Mouse (Mus musculus): ENCODE data around the gene Leap2.

Gene Leap2

DNA sequence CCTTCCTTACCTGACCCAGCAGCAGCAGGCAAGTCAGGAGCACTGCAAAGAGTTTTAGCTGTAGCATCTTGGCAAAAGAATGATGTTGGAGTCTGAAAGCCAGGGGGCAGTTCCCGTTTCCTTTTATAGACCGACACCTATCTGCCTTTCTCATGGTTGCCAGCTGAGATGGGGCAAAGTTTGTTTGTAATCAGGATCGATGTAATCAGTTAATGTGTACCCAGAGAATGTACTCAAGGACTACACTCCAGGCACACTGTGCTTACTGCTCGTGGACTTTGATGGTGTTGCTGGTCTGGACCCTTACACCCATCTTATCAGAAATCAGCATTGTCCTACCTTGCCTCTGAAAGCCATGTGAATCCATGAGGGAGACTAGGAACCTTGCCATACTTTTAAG lies at the start of gene Leap2:
TSS of gene Leap2 (minus strand) at position 135 of the 400 bp plus-strand sequence.
- DNase-seq, result peak; percentile 13

DNA sequence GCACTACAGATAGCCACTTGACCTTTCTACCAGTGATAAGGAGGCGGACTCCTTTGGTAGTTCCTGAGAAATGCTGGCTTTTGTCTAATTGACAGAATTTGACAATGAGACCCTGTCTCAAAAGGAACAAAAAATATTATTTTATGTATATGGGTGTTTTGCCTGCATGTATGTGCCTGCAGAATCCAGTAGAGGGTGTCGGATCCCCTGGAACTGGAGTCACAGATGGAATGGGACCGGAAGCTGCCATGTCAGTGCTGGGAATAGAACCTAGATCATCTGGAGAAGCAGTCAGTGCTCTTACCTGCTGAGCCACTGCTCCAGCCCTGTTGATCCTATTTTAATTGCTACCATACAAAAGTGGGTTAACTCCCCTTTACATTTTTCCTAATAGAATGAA lies 49.7 kb upstream of the Leap2 start:
- DNase-seq, result no peak

DNA sequence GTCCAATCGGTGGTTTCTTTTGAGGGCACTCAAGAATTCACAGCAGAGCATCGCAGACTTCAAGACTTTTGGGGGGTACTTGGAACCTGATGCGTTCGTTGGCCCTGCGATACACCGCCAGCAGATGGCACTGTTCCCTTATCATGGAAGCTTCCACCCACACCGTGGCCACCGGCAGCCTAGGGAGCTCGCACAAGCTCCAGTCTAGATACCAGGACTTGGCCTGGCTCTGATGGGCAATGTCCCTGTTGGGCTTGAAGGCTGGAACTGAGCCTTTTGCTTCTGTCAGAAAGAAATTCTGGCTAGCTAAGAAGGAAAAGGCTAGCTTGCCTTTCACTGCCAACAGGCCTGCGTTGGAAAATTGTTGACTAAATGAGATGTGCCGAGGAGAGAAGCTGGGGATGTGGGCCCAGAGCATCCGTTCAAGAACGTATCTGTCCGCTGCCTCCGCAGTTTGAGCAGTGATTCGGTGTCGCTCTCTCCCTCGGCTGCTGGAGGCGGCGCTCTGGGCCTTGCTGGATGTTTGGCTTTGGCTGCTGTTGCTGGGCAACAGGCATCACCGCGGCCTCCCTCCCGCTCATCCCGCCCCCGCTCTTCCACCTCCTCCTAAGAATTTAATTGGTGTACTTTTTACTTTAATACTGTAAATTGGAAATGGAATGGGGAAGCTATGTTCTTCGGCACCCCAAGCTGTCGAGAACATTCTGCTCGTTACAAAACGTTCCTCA lies 47.2 kb upstream of the Leap2 start, which contains the start of gene Gm9837:
TSS of gene Gm9837 (minus strand) at position 512 of the 728 bp plus-strand sequence.
- peak; percentile 91 for DNase-seq

DNA sequence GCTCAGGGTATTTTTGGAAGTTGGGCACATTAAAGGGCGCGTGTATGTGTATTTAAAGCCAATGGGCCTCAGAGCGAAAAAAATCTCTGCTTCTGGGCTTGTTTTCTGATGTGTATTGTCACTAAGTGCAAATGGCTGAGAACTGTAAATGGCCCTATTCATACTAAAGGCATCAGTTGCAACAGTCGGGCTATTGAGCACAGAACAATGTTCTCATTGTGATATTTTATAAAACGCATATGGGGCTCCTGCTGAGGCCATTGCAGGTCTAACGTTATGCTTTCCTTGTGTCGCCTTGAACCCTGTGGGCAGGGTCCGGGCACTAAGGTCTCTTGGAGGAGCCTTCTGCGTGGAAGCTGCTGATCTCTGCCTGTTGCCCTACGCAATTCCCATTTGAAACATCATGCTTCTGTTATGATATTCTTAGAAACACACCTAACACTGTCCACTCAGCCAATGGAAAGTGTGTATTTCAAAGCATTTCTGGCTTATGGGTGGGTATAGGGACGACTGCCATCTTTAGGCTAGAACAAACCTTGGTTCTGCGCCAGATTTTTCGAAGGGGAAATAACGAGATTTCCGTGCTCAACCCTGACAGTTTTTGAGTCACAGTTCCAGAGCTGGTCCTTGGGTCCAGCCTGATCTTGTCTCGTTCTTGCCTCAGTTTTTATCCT lies 46.5 kb upstream of the Leap2 start:
- DNase-seq, result no peak

DNA sequence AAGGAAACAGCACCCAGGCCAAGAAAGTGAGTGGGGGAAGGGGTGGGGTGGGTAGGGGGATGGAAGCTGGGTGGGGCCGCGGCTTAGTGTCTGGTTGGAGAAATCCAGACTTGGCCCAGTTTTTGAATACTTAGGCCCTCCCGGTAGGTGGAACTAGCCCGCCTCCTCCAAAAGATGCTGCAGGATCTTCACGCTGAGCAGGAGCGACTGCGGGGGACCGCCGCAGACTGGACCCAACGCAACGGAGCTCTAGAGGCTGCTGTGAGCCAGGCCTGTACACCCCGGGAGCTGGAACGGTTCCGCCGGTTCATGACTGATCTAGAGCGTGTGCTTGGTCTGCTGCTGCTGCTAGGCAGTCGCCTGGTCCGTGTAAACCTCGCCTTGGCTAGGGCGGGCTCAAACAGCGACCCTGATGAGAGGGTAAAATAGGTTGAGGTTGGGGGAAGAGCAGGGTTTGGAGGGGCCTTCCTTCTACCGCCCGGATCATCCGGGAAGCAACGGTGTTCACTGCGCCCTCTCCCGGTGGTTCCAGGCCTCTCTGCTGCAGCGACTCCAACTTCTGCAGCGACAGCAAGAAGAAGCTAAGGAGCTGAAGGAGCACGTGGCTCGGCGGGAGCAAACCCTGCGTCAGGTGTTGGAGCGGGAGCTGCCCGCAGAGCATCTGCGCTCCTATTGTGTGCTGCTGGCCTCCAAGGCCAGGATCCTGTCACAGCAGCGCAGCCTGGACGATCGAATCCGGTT lies 43.4 kb upstream of the Leap2 start:
- DNase-seq, result peak; percentile 81

DNA sequence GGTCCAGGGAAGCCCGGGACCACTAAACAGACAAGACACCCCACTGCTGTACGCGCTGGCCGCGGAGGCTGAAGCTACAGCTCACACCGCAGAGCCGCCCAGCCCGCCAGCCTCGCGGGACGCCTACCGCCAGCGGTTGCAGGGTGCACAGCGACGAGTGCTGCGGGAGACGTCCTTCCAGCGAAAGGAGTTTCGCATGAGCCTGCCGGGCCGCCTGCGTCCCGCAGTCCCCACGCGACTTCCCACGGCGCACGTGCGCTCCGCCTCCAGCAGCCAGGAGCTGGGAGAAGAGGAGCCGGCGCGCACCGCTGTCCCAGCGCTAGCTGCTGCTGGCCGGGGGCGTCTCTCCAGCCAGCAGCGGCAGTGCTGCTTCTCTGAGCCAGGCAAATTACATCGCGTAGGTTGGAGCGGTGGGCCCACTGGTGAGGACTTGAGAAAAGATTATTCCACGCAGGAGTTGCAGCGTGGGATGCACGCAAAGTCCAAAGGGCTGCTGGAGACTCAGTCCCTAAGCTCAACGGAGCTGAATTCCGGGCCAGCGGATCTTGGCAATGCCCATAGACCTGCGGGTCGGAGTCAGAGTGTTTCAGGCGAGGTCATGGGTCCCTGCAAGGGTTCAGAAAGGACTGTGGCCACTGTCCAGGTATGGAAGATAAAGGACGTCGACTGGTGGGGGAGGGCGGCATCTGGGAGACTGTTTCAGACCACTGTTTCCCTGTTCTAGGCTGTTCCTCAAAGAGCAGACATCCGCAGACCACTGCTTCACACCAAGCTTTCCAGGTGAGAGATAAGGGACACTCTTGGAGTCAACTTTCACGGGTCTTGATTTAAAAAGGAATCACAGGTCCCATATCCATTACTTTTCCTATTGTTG lies 40.8 kb upstream of the Leap2 start:
- DNase-seq, result no peak

DNA sequence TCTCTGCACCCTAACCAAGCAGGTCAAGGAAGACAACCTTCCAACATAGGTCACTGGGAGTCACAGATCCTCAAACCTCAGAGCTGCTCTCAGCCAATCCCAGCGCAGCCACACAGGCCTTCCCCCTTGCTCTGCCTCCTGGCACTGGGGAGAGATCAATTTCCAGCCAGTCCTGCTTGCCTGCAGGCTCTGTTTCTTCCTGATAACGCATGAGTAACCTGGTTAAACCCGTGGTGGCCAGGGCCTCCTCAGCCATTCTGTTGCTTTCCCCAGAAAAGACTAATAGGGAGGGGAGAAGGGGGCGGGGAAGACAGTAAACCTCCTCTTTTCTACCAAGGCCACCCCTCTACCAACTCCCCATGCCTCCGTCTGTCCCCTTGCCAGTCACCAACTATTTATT lies 38.8 kb upstream of the Leap2 start:
- no peak for DNase-seq

DNA sequence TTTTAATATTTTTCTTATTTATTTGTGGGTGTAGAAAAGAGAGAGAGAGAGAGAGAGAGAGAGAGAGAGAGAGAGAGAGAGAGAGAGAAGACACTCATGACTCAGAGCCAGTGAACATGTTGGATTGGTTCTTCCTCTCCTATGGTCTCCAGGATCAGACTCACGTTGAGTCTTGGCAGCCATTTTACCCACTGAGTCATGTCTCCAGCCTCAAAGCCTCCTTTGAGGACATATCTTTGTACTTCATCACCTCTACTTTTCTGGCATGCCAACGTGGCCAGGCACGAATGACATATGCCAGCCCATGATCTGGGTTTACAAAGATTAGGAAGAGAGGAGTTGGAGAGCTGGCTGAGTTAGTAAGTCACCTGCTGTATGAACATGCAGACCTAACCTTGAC lies 37.2 kb upstream of the Leap2 start:
- no peak for DNase-seq

DNA sequence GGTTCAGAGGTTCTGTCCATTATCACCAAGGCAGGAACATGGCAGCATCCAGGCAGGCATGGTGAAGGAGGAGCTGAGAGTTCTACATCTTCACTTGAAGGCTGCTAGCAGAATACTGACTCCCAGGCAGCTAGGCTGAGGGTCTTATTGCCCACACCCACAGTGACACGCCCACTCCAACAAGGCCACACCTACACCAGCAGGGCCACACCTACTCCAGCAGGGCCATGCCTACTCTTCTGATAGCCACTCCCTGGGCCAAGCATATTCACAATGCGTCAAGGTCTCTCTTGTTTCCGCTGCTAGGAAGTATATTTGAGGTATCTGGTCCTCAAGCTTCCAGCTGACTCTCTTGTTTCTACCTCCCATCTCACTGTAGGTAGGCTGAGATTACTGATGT lies 36.0 kb upstream of the Leap2 start:
- no peak for DNase-seq

DNA sequence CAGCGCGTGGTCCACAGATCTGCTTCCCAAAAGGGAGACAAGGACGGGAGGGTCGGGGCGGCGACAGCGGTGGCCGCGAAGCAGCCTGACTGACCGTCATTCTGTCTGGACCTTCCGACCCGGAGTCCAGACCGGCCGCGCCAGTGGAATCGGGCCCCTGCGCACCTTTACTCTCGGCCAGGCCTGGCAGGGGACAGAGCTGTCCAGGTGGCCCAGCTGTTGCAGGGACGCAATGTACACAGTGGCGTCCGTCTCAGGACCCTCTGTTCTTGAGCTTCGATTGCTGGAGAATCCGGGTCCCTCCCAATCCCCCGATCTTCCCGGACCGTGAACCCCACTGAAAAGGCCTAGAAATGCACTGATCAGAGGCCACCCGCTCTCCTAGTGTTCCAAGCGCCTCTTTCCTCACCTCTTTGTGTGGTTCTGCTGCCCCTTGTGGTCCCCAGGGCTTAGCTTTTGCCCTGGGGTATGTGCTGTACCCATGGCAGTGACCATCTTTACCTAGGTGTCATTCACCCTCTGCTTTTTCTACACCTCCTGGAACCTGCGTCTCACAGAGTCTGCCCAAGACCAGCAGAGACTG lies 34.5 kb upstream of the Leap2 start:
- DNase-seq, result no peak

DNA sequence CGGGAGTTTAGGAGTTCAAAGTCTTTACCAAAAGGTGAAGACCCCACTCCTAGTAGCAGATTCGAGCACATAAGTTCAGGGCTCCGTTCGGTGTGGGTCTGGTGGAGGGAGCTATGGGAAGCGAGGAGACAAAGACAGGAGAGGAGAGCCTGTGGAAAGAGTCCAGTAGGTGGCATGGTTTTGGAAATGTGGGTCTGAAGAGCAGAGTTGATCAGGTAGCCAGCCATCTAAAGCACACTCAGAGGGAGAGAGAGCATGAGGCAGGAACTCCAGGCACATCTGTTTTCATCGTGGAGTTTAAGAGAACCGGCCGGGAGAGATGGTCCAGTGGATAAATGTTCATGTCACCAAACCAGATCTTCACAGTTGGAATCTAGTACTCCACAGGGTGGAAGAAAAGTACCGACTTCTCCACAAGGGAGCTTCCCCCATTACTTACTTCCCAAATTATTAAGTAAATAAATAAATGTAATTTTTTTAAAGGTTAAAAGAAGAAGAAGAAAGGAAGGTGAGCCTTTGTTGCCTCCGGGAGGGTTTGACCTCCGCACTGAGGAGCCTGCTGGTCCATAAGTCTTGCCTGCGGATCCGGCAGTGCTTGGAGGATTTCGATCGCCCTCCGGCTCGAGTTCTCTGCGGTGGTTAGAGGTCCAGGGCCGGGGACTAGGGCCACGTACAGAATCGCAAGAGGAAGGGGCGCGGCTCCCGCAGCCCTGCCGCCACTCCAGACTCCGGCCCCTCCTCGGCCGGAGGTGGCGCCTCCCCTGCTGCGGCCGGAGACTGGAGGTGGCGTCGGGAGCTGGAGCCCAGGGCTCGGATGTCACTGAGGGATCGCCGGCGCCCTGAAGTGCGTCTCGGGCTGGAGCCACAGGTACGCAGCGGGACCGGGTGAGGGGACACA lies 33.8 kb upstream of the Leap2 start, which contains the start of the genes Gm10447 and Shroom1:
TSS of gene Gm10447 (minus strand) at position 637 of the 898 bp plus-strand sequence.
TSS of gene Shroom1 (plus strand) at position 732 of the 898 bp plus-strand sequence.
- peak; percentile 73 for DNase-seq

DNA sequence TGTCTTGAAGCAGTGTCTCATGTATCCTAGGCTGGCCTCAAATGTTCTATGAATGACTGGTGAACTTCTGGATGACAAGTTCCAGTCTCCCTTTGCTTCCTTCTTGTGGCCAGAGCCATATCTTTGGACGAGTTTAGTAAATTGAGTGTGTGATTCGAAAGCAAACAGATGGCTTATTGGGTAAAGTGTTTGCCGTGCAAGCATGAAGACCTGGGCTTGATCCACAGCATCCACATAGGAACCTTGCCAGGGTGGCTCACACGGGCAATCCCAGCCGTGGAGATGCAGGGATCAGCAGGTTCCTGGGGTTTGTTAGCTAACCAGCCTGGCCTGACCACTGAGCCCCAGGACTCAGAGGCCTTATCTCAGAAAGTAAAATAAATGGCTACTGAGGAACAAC lies 30.1 kb upstream of the Leap2 start:
- no peak for DNase-seq

DNA sequence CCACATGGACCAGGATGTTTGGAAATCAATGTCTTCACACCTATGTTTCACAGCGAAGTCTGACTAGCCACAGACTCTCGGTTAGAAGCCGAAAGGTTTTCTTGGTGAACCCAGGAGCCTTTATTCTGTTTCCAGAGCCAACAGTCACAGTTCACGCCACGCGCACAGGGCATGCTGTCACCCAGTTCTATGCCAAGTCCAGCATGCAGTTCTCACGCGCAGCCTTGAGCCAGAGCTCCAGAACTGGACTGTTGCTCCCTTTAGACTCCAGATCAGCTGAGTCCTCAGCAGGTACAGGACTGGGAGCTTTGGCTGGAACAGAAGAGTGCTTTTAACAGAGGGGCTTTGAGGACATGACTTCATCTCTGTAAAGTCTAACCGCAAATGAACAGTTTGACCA lies 29.4 kb upstream of the Leap2 start:
- no peak for DNase-seq

DNA sequence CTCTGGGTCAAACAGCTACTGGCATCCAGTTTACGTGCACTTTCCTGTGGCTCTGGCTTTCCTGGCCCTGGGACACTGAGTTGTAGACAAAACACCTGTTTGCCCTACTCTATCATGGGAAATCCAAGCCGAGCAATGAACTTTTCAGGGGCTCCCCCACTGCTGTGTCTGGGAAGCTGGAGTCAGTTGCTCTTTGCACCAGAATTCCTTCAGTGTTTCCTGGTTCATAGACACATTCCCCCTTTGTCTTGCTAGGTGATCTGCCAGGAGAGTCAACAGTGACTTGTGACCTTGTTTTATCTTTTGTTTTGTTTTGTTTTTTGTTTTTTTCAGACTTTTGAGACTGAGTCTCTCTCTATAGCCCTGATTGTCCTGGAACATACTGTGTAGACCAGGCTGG lies 28.4 kb upstream of the Leap2 start:
- no peak for DNase-seq

DNA sequence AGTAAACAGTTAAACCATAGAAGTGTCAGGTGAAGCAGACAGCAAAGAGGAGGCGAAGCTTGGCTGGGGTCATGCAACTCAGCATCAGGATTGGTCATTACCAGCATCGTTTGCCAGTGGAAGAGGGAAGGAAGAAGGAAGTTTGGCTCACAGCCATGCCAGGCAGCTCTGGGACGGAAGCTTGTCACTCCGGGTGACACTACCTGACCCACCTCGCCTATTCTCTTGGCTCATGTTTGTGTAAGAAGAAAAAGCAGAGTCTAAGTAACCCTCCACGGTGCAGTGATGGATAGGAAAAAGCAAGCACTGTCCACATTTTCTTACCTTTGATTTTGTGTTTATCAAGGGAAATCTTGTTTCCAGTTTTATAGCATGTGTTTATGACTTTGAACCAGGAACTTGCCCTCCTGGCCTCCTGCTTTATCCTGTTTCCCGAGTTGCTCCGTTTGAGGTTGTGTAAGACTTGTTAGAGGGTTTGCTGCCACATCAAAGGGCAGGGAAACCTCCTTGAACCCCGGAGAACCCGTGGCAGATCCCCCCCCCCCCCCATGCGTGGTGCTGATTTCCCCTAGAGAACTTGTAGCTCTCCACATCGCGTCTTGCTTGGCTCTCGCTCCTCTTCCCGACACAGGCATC lies 27.2 kb upstream of the Leap2 start:
- no peak for DNase-seq

DNA sequence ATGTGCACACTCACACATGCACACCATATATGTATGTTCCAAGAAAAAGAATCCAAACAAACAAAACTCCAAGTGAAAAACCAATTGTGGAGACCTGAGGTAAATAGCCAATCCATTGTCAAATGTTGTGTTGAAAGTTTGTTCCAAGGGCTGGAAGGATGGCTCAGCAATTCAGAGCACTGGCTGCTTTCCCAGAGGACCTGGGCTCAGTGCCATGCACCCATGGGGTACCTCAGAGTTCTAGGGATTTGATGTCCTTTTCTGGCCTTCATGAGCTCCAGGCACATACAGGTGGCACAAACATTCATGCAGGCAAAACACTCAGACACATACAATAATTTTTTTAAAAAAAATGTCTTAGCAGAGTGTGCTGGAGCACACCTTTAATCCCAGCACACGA lies 25.6 kb upstream of the Leap2 start:
- DNase-seq, result peak; percentile 77

DNA sequence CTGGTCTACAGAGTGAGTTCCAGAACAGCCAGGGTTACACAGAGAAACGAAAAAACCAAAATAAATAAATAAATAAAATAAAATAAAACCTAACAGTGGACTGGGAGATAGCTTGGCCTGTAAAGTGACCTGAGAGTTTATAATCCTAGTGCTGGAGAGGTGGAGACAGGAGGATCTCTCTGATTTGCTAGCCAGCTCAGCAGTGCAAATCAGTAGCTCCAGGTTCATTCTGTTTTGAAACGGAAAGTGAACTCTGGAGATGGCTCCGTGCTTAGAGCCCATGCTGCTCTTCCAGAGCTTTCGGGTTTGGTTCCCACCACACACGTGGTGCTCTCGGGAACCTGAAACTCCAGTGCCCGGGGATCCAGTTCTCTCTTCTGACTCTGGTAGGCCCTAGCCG lies 25.0 kb upstream of the Leap2 start:
- DNase-seq, result no peak

DNA sequence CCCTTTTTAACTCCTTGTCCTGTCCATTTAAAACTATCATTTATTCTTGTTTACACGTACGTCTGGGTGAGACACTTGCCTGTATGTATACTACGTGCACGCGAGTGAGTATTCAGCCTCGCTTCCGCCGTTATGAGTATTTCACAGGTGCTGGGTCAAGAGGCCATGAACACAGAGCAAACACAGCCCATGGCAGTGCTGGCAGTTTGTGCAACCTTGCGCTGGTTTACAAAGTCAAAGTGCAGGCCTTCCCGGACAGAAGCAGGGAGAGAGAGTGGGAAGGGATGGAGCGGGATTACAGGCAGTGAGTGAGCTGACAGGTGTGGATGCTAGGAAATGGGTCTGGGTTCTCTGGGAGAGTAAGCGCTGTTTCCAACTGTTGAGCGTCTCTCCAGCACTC lies 23.2 kb upstream of the Leap2 start:
- no peak for DNase-seq

DNA sequence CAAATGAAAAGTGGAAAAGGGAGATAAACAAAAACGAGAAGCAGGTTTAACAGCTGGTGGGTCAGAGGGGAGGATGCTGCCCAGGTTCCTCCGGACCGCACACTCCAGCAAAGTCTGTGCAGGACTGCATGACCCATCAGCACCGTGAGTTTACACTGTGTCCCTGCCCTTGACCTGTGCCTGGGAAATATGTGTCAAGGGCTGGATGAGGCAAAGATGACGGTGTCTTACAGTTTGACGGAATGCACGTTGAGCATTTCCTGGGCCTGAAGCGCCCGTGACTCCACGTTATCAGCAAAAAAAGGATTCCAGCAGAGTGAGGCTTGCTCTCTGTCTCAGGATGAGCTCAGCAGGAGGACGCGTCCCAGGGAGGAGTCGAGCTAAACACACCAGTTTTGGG lies 22.6 kb upstream of the Leap2 start:
- DNase-seq, result no peak

DNA sequence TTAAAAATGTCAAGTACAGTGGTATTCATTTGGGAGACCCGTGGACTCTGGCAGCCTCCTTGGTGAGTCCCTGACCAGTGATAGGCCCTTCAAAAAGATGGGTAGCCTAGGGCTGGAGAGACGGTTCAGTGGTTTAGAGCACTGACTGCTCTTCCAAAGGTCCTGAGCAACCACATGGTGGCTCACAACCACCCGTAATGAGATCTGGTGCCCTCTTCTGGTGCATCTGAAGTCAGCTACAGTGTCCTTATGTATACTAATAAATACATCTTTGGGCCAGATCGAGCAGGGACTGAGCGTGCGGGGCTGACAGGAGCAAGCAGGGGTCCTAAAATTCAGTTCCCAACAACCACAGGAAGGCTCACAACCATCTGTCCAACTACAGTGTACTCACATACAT lies 20.9 kb upstream of the Leap2 start:
- DNase-seq, result peak; percentile 44

DNA sequence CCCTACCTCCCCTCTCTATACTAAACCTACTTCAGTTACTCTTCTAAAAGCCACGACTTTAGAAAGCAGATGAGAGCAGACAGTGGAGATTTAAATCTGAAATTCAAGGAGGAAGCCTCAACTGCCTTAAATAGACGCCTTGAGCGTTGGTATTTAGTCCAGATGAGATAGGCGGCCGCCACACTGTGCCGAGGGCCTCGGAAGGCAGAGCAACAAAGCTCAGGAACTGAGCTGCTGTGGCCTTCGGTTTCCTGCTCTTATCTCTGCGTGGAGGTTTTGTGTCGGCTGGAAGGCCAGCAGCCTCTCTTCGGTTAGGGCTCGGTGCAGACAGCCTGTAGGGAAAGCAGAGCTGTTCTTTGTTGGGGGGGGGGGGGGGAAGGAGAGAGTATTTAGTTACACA lies 19.0 kb upstream of the Leap2 start:
- DNase-seq, result no peak

All from kidney, postnatal 14 days (tissue).